ENCODE assay signal across 20 mouse cellular contexts in genomic region chr19:21146860-21147390, GRCm38 (mm10).
"Had no signal": no experiment of that assay in that cellular context is flagged by ENCODE, and none has a peak within 500 bp of the region (broad histone marks: within the 10 kb centered on the region; RNA-seq: fewer than 3 reads in every experiment).

No protein-coding gene starts in this region.

- H3K9me3 ChIP-seq: liver, embryonic 12.5 days; liver, embryonic 15.5 days; megakaryocyte, embryonic 14.5 days; midbrain, embryonic 10.5 days; midbrain, embryonic 13.5 days; neural tube, embryonic 13.5 days had no signal

- H3K4me2 ChIP-seq: liver, embryonic 12.5 days; liver, embryonic 15.5 days; midbrain, embryonic 13.5 days; neural tube, embryonic 13.5 days had no signal

- H3K4me3 ChIP-seq: liver, embryonic 12.5 days; liver, embryonic 15.5 days; midbrain, embryonic 10.5 days; midbrain, embryonic 13.5 days; myocyte; neural tube, embryonic 13.5 days had no signal

- DNase-seq: kidney, adult 18-20 months; kidney, adult 9 months; kidney, postnatal 14 days; kidney, postnatal 4 days; lung, adult 18-20 months; lung, postnatal 14 days; retina, postnatal 1 day; right cerebral cortex, postnatal 25 days; thymus, adult 2 months; thymus, postnatal 14 days; thymus, postnatal 4 days had no signal

- H3K27me3 ChIP-seq: liver, embryonic 12.5 days; liver, embryonic 15.5 days; megakaryocyte, embryonic 14.5 days; midbrain, embryonic 13.5 days; neural tube, embryonic 13.5 days had no signal

- H3K27ac ChIP-seq: liver, embryonic 12.5 days; liver, embryonic 15.5 days; macrophage; midbrain, embryonic 10.5 days; midbrain, embryonic 13.5 days; neural tube, embryonic 13.5 days had no signal

- ATAC-seq: liver, embryonic 12.5 days; midbrain, embryonic 13.5 days; midbrain, embryonic 16.5 days had no signal

- H3K9ac ChIP-seq: liver, embryonic 12.5 days; liver, embryonic 15.5 days; midbrain, embryonic 13.5 days; neural tube, embryonic 13.5 days had no signal

- H3K36me3 ChIP-seq: liver, embryonic 12.5 days; liver, embryonic 15.5 days; midbrain, embryonic 10.5 days; midbrain, embryonic 13.5 days; neural tube, embryonic 13.5 days had no signal
